Mouse (Mus musculus): Measurements from ENCODE around the gene Gmeb1.

Gene Gmeb1

GRCm38 (mm10) chr4:132216602-132217001, 44.8 kb downstream of the Gmeb1 start:
- no peak for DNase-seq

- DNase-seq = peak; percentile 17
Measured at GRCm38 (mm10) chr4:132214847-132215246, 46.6 kb downstream of the Gmeb1 start.

- peak; percentile 98 for DNase-seq
Measured at GRCm38 (mm10) chr4:132211953-132212734, 49.3 kb downstream of the Gmeb1 start, which contains the start of gene Ythdf2. Gene Ythdf2, minus strand, starts transcription at chr4:132212303.

- DNase-seq = peak; percentile 51
Measured at GRCm38 (mm10) chr4:132211091-132211942, 50.1 kb downstream of the Gmeb1 start.

- no peak for DNase-seq
Measured at GRCm38 (mm10) chr4:132210325-132210724, 51.1 kb downstream of the Gmeb1 start.

GRCm38 (mm10) chr4:132209299-132209698, 52.1 kb downstream of the Gmeb1 start:
- DNase-seq = no peak

GRCm38 (mm10) chr4:132207280-132207679, 54.1 kb downstream of the Gmeb1 start:
- no peak for DNase-seq

GRCm38 (mm10) chr4:132198771-132199170, 62.6 kb downstream of the Gmeb1 start:
- DNase-seq = no peak

GRCm38 (mm10) chr4:132198285-132198712, 63.1 kb downstream of the Gmeb1 start:
- DNase-seq = peak; percentile 19

GRCm38 (mm10) chr4:132194975-132195374, 66.4 kb downstream of the Gmeb1 start:
- DNase-seq = no peak

- no peak for DNase-seq
Measured at GRCm38 (mm10) chr4:132194373-132194772, 67.0 kb downstream of the Gmeb1 start.

- no peak for DNase-seq
Measured at GRCm38 (mm10) chr4:132187826-132188401, 73.5 kb downstream of the Gmeb1 start.

- DNase-seq = no peak
Measured at GRCm38 (mm10) chr4:132183162-132183561, 78.2 kb downstream of the Gmeb1 start.

- DNase-seq = no peak
Measured at GRCm38 (mm10) chr4:132181721-132182658, 79.4 kb downstream of the Gmeb1 start.

- no peak for DNase-seq
Measured at GRCm38 (mm10) chr4:132180710-132181109, 80.7 kb downstream of the Gmeb1 start.

- peak; percentile 44 for DNase-seq
Measured at GRCm38 (mm10) chr4:132178630-132179059, 82.8 kb downstream of the Gmeb1 start.

GRCm38 (mm10) chr4:132176474-132176873, 84.9 kb downstream of the Gmeb1 start:
- DNase-seq = no peak

Data from liver (tissue).